Mouse (Mus musculus) liver, embryonic 16.5 days (tissue): ENCODE measurements around the gene Uhrf2. TPM values are rescaled to one million over a fixed set of nuclear protein-coding genes. Genes with fewer than 3 reads are reported as not detected.

Experiments
- ATAC-seq: fragments of 200-750 bp; cut with Nextera tagmentation; 2 replicates; pipeline ENCODE4 v1.8.0; 2017; ENCODE audit warnings: low read depth, mild to moderate bottlenecking, moderate number of reproducible peaks, moderate library complexity
- H3K27ac ChIP-seq: fragments of 300-500 bp; sonication (generic); 2 replicates; pipeline ENCODE4 v1.5.1; 2014; ENCODE audit warnings: mild to moderate bottlenecking, low read length
- H3K27me3 ChIP-seq: fragments of 300-500 bp; sonication (generic); 2 replicates; pipeline ENCODE4 v1.6.1; 2014; ENCODE audit warnings: low read depth, low read length, mixed read lengths; ENCODE audit not compliant: control insufficient read depth, insufficient read depth
- H3K36me3 ChIP-seq: fragments of 300-500 bp; sonication (generic); 2 replicates; pipeline ENCODE4 v1.6.1; 2014; ENCODE audit warnings: mild to moderate bottlenecking; ENCODE audit not compliant: control insufficient read depth, insufficient read depth
- H3K4me1 ChIP-seq: fragments of 300-500 bp; sonication (generic); 2 replicates; pipeline ENCODE4 v1.6.1; 2014; ENCODE audit warnings: low read depth, low read length, mixed read lengths; ENCODE audit not compliant: control insufficient read depth
- H3K4me2 ChIP-seq: fragments of 300-500 bp; sonication (generic); 2 replicates; pipeline ENCODE4 v1.6.1; 2014; ENCODE audit warnings: low read depth, low read length, mixed read lengths
- H3K4me3 ChIP-seq: fragments of 300-500 bp; sonication (generic); 2 replicates; pipeline ENCODE4 v1.5.1; 2014; ENCODE audit warnings: low read depth, mild to moderate bottlenecking, low read length
- H3K9ac ChIP-seq: fragments of 300-500 bp; sonication (generic); 2 replicates; pipeline ENCODE4 v1.6.1; 2014; ENCODE audit warnings: low read depth, low read length
- H3K9me3 ChIP-seq: fragments of 300-500 bp; sonication (generic); replicated peaks from 2 replicates; pipeline ENCODE4 v1.6.1; 2016; ENCODE audit warnings: low read length; ENCODE audit not compliant: control insufficient read depth
- WGBS: fragments of 180-500 bp; shearing (Covaris S2); extraction: QIAGEN DNeasy Blood & Tissue Kit; methylation state at CpG from one replicate; pipeline ENCODE4 v1.1.7; 2014; ENCODE audit not compliant: insufficient replicate concordance; 5-methylcytosine and 5-hydroxymethylcytosine counted together
- polyA plus RNA-seq: library from polyadenylated mRNA; unstranded; fragments of >200 nt; fragmentation: Nextera tagmentation; extraction: Ambion mirVana; gene quantifications from 2 replicates; pipeline ENCODE4 v1.2.1, GENCODE M21; 2015

Uhrf2 gene
- polyA plus RNA-seq, 1 experiment from 2014 or later = 32.0 TPM

DNA sequence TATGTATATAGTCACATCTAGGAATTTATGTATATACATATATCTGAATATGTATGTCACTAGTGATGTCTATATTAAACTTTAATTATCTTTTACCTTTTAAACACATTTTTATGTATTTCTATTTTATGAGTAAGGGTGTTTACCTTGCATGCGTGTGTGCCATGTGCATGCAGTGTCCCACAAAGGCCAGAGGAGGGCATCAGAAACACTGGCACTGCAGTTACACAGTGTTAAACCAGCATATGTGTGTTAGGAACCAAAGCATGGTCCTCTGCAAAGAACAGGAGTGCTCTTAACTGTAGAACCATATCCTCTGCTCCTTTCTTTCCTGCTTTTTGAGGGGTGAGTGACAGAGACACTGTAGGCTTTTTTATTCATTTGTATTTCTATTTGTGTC lies 14.3 kb downstream of the Uhrf2 start:
- no peak overlapping the region for H3K27ac ChIP-seq
- WGBS = 89% methylated on average over 1 of the region's 1 CpGs
- H3K9ac ChIP-seq = no peak overlapping the region
- peaks cover 4% of the 10 kb centered on the region; the same call in 1 of the 2 replicates for H3K4me1 ChIP-seq
- H3K27me3 ChIP-seq = no peaks in the 10 kb centered on the region
- ATAC-seq = no peak
- H3K36me3 ChIP-seq = peaks cover 15% of the 10 kb centered on the region; the same call in 1 of the 2 replicates
- no peak overlapping the region for H3K4me3 ChIP-seq
- H3K4me2 ChIP-seq = no peak overlapping the region
- no peaks in the 10 kb centered on the region for H3K9me3 ChIP-seq

DNA sequence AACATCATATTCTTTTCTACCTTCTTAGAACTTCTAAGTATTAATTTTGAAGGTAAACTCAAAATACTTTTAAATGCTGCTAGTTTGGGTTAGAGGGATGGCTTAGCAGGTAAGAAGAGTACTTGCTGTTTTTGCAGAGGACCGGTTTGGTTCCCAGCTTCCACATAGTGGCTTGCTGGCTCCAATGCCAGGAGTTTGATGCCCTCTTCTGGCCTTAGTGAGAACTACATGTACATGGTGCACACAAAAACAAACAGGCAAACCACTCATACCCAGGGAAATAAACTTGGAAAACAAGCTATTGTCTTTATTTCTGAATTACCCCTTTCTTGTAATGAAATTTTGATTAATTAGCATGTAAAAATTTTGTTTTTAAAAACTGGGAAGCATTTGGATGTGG lies 15.5 kb downstream of the Uhrf2 start:
- no peak overlapping the region for H3K27ac ChIP-seq

DNA sequence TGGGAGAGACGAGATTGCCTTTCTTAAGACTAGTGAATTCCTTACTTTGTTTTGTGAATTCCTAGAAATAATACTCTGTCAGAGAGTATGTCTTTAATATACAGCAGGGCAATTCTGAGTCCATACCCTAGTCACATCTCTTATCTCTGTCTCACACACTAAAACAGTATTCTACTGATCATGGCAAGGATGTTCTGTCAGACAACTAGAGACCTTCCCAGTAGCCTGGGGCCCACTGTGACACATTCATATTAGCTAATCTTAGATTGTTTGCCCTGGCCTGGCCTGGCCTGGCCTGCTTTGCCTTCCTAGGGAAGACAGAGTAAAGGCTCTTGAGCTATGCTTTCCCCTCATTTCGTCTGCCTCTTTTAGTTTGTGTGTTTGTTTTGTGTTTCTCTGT lies 20.3 kb downstream of the Uhrf2 start:
- Histone ChIP-seq H3K27ac (peak overlapping the region; percentile 82), H3K4me3 (peak overlapping the region; percentile 11; the same call in 1 of the 2 replicates), H3K9me3 (no peaks in the 10 kb centered on the region), H3K4me2 (peak overlapping the region; percentile 53), H3K4me1 (peaks cover 18% of the 10 kb centered on the region), H3K9ac (peak overlapping the region; percentile 16), H3K27me3 (no peaks in the 10 kb centered on the region), H3K36me3 (peaks cover 6% of the 10 kb centered on the region; the same call in 1 of the 2 replicates)
- ATAC-seq = peak; percentile 94
- WGBS = 27% methylated on average over 2 of the region's 2 CpGs

More for the DNA sequence above, 15.5 kb downstream of the Uhrf2 start:
- no peak overlapping the region for H3K4me3 ChIP-seq
- ATAC-seq = no peak
- WGBS = 63% methylated on average over 1 of the region's 1 CpGs
- peaks cover 11% of the 10 kb centered on the region for H3K4me1 ChIP-seq
- no peaks in the 10 kb centered on the region for H3K27me3 ChIP-seq
- no peak overlapping the region for H3K4me2 ChIP-seq
- H3K36me3 ChIP-seq = peaks cover 15% of the 10 kb centered on the region; the same call in 1 of the 2 replicates
- H3K9me3 ChIP-seq = no peaks in the 10 kb centered on the region
- H3K9ac ChIP-seq = no peak overlapping the region

DNA sequence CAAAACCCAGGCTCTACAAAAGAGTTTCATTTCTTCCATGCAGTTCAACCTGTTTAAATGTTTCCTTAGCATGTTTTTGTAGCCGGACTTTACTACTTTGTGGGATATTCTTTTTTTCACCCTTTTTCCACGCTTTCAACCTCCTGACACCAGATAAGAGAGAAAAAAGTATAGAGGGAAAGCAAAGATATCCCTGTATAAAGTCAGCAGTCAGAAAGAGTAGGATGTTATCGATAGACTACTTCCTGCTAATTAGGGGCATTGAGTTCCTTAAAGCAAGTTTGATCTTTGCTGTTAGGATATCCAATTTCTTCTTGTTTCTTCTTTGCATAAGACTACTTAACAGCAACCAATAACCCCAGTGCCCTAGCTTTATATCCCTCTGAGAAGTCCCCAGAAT lies 21.2 kb downstream of the Uhrf2 start:
- no peak for ATAC-seq
- Histone ChIP-seq H3K4me1 (peaks cover 18% of the 10 kb centered on the region), H3K27me3 (no peaks in the 10 kb centered on the region), H3K9me3 (no peaks in the 10 kb centered on the region), H3K4me3 (no peak overlapping the region), H3K9ac (no peak overlapping the region), H3K36me3 (peaks cover 9% of the 10 kb centered on the region), H3K4me2 (peak overlapping the region; percentile 8; the same call in 1 of the 2 replicates), H3K27ac (no peak overlapping the region; the same call in 1 of the 2 replicates)
- WGBS = 32% methylated on average over 3 of the region's 3 CpGs

DNA sequence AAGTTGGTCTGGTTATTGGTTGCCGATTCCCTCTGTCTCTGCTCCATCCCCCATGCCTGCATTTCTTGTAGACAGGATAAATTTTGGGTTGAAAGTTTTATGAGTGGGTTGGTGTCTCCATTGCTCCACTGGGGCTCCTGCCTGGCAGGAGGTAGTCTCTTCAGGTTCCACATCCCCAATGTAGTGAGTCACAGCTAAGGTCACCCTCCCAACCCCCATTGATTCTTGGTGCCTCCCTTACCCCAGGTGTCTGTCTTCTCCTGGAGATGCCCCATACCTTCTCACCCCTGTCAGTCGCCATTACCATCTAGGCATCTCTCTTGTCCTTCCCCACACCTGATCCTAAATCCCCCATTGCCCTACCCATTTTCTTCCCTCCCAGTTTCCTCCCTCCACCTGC lies 23.9 kb downstream of the Uhrf2 start:
- Histone ChIP-seq H3K4me1 (peaks cover 18% of the 10 kb centered on the region), H3K27ac (no peak overlapping the region), H3K9me3 (no peaks in the 10 kb centered on the region), H3K36me3 (peaks cover 4% of the 10 kb centered on the region), H3K4me3 (no peak overlapping the region), H3K27me3 (no peaks in the 10 kb centered on the region), H3K9ac (no peak overlapping the region), H3K4me2 (no peak overlapping the region)
- WGBS = 75% methylated on average over 2 of the region's 2 CpGs
- ATAC-seq = no peak

GRCm38 (mm10) chr19:30065797-30066196 lies 35.5 kb downstream of the Uhrf2 start:
- H3K27ac ChIP-seq = no peak overlapping the region
- no peak overlapping the region for H3K9ac ChIP-seq
- H3K36me3 ChIP-seq = no peaks in the 10 kb centered on the region
- peak; percentile 35; the same call in 1 of the 2 replicates for ATAC-seq
- H3K4me2 ChIP-seq = no peak overlapping the region
- 66% methylated on average over 4 of the region's 4 CpGs for WGBS
- no peaks in the 10 kb centered on the region for H3K4me1 ChIP-seq
- no peaks in the 10 kb centered on the region for H3K27me3 ChIP-seq
- no peak overlapping the region for H3K4me3 ChIP-seq
- no peaks in the 10 kb centered on the region for H3K9me3 ChIP-seq

- WGBS = 89% methylated on average over 6 of the region's 6 CpGs
- Histone ChIP-seq H3K4me2 (no peak overlapping the region), H3K9ac (no peak overlapping the region), H3K4me3 (no peak overlapping the region), H3K27me3 (no peaks in the 10 kb centered on the region), H3K4me1 (no peaks in the 10 kb centered on the region), H3K9me3 (no peaks in the 10 kb centered on the region), H3K27ac (no peak overlapping the region), H3K36me3 (peaks cover 52% of the 10 kb centered on the region)
- ATAC-seq = no peak
Observed at GRCm38 (mm10) chr19:30090163-30090562, 59.9 kb downstream of the Uhrf2 start.

GRCm38 (mm10) chr19:30091644-30092295 lies 61.5 kb downstream of the Uhrf2 start:
- ATAC-seq = no peak
- Histone ChIP-seq H3K4me2 (no peak overlapping the region), H3K36me3 (peaks cover 53% of the 10 kb centered on the region), H3K4me1 (no peaks in the 10 kb centered on the region), H3K27ac (no peak overlapping the region), H3K9ac (no peak overlapping the region), H3K4me3 (no peak overlapping the region), H3K9me3 (no peaks in the 10 kb centered on the region), H3K27me3 (no peaks in the 10 kb centered on the region)
- WGBS = 88% methylated on average over 12 of the region's 12 CpGs

DNA sequence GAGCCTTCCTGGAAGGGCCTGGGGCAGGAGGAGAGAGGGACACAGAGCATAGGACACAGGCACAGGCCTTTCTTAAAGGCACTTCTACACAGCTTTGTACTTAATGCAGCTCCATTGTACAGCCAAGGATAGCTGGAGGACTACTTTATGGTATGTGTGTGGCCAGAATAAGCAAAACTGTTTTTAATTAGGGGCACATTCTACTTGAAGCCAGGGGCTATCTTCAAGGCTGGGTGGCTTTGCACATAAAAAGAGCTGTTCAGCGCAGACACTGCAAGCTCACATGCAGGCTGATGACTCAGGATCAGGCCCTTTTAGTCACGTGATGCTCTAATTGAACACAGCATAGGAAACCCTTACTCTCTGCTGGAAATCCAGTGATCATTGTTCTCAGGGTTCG lies 65.9 kb downstream of the Uhrf2 start:
- Histone ChIP-seq H3K9me3 (no peaks in the 10 kb centered on the region), H3K36me3 (peaks cover 47% of the 10 kb centered on the region), H3K9ac (no peak overlapping the region), H3K27me3 (no peaks in the 10 kb centered on the region), H3K4me2 (no peak overlapping the region), H3K27ac (no peak overlapping the region), H3K4me3 (no peak overlapping the region), H3K4me1 (no peaks in the 10 kb centered on the region)
- no peak for ATAC-seq
- WGBS = 79% methylated on average over 3 of the region's 3 CpGs
